Mouse (Mus musculus) embryonic fibroblast, embryonic 13.5 days (primary cell): ENCODE results near the gene Batf3.

Source experiments
- CTCF ChIP-seq: IDR thresholded peaks from 2 replicates; pipeline ENCODE4 v1.5.1; 2011; ENCODE audit warnings: mild to moderate bottlenecking, control low read depth, low read length, moderate library complexity, borderline replicate concordance; ENCODE audit not compliant: insufficient read depth
- POLR2A ChIP-seq: IDR thresholded peaks from 2 replicates; pipeline ENCODE4 v1.6.1; 2011; ENCODE audit warnings: low read depth, mild to moderate bottlenecking, control low read depth, low read length, moderate library complexity

DNA sequence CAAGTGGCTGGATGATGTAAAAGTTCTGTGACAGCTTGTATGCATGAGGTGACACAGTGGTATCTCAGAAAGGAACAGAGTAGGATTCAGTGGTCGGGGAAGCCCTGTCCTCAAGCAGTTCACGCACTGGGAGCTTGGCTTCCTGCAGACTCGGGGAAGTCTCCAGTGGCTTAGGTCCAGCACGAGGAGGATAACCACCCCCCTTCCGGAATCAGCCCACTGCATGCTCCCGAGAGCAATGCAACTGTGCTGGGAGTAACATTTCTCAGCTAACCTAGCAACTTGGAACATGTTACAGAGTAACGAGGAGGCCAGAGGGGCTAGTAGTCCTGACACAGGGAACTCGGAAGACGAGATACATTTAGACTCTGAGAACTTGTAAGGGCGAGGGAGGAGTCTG is 9.7 kb downstream of the Batf3 start:
- no peak for TF ChIP-seq CTCF
- TF ChIP-seq POLR2A, result no peak
